Mouse (Mus musculus): ENCODE measurements around the gene Kctd21. TPM values are rescaled to one million over a fixed set of nuclear protein-coding genes. Genes with fewer than 3 reads are reported as not detected.

The Kctd21 gene
- polyA plus RNA-seq, 1 experiment from 2014 or later = 6.7 TPM

DNA sequence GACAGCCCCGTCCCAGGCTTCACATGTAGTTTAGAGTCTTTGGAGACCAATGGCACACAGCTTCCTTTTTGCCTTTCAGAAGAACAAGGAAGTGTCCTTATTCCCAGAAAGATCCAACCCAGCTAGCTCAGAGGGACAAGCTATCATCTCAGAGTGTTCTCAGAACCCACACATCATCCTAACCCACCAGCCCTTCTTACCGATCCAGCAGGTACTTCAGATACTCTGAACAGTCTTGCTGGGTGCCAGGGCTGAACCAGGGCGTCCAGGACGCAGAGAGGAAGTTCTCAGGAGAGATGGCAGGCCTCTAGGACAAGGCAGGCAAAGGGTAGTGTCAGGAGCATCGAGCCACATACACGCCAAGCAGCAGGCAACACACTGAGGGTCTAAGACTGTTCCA is 19.3 kb upstream of the Kctd21 start:
- no peak for ATAC-seq
- Histone ChIP-seq H3K4me2 (ENCODE audit: low read length) (no peak overlapping the region), H3K4me1 (ENCODE audit: control insufficient read depth, insufficient read depth, low read length) (no peaks in the 10 kb centered on the region), H3K9ac (ENCODE audit: low read depth, low read length) (no peak overlapping the region), H3K9me3 (replicated peaks; ENCODE audit: control insufficient read depth, low read length, poor library complexity, severe bottlenecking) (no peaks in the 10 kb centered on the region), H3K4me3 (ENCODE audit: low read depth, low read length) (no peak overlapping the region), H3K27me3 (ENCODE audit: control insufficient read depth, insufficient read depth, low read depth, low read length) (no peaks in the 10 kb centered on the region), H3K27ac (ENCODE audit: low read length) (no peak overlapping the region), H3K36me3 (ENCODE audit: control insufficient read depth, insufficient read depth, low read length) (peaks cover 30% of the 10 kb centered on the region)
- WGBS = 88% methylated on average over 6 of the region's 6 CpGs

DNA sequence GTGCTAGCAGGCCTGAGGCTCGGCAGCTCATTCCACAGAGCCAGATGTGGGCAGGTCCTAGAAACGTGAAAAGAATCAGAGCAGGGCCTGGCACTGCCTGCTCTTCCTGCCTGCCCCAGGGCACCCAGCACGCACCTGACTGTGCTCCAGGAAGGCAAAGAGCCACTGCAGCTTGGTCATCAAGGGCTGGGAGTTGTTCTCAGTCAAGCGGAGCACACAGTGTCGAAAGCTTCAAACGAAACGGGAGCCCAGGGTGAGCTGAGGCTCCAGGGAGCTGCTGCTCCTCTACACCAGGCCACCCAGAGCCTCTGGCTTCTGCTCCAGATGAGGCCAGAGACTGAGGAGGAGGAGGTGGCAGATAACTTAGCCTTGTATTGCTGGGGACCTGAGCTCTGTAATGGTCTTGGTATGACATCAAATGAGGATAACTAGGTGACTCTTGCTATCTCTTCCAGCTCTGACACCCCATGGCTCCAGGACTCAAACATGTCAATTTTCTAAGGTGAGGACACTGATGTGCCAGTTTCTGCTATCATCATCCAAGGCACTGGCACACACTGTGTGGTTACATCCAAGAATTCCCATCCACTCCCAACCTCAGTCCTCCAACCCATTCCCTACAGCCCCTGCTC is 18.6 kb upstream of the Kctd21 start:
- ATAC-seq = no peak
- Histone ChIP-seq H3K4me1 (ENCODE audit: control insufficient read depth, insufficient read depth, low read length) (no peaks in the 10 kb centered on the region), H3K27me3 (ENCODE audit: control insufficient read depth, insufficient read depth, low read depth, low read length) (no peaks in the 10 kb centered on the region), H3K27ac (ENCODE audit: low read length) (no peak overlapping the region), H3K9ac (ENCODE audit: low read depth, low read length) (no peak overlapping the region), H3K36me3 (ENCODE audit: control insufficient read depth, insufficient read depth, low read length) (peaks cover 27% of the 10 kb centered on the region), H3K4me2 (ENCODE audit: low read length) (no peak overlapping the region), H3K9me3 (replicated peaks; ENCODE audit: control insufficient read depth, low read length, poor library complexity, severe bottlenecking) (no peaks in the 10 kb centered on the region), H3K4me3 (ENCODE audit: low read depth, low read length) (no peak overlapping the region)
- WGBS = 81% methylated on average over 7 of the region's 7 CpGs

- H3K4me1 ChIP-seq (ENCODE audit: control insufficient read depth, insufficient read depth, low read length) = no peaks in the 10 kb centered on the region
- H3K9me3 ChIP-seq (replicated peaks; ENCODE audit: control insufficient read depth, low read length, poor library complexity, severe bottlenecking) = no peaks in the 10 kb centered on the region
- 84% methylated on average over 5 of the region's 5 CpGs for WGBS
- no peak overlapping the region for H3K4me3 ChIP-seq (ENCODE audit: low read depth, low read length)
- H3K27ac ChIP-seq (ENCODE audit: low read length) = no peak overlapping the region
- H3K9ac ChIP-seq (ENCODE audit: low read depth, low read length) = no peak overlapping the region
- no peak for ATAC-seq
- peaks cover 25% of the 10 kb centered on the region for H3K36me3 ChIP-seq (ENCODE audit: control insufficient read depth, insufficient read depth, low read length)
- H3K4me2 ChIP-seq (ENCODE audit: low read length) = no peak overlapping the region
- H3K27me3 ChIP-seq (ENCODE audit: control insufficient read depth, insufficient read depth, low read depth, low read length) = no peaks in the 10 kb centered on the region
These were observed 17.5 kb upstream of the Kctd21 start for GRCm38 (mm10) chr7:97314646-97315045.

DNA sequence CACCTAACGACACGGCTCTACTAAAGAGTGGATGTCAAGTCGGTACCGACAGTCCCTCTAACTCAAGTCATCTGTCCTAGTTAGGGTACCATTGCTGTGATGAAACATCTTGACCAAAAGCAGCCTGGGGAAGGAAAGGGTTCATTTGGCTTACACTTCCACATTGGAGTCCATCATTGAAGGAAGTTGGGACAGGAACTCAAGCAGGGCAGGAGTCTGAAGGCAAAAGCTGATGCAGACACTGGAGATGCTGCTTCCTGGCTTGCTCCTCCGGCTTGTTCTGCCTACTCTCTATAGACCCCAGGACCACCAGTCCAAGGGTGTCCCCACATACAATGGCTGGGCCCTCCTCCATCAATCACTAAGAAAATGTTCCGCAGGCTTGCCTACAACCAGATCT is 16.5 kb upstream of the Kctd21 start:
- peaks cover 21% of the 10 kb centered on the region for H3K36me3 ChIP-seq (ENCODE audit: control insufficient read depth, insufficient read depth, low read length)
- ATAC-seq = no peak
- no peaks in the 10 kb centered on the region for H3K4me1 ChIP-seq (ENCODE audit: control insufficient read depth, insufficient read depth, low read length)
- WGBS = 84% methylated on average over 6 of the region's 6 CpGs
- no peaks in the 10 kb centered on the region for H3K9me3 ChIP-seq (replicated peaks; ENCODE audit: control insufficient read depth, low read length, poor library complexity, severe bottlenecking)
- H3K27me3 ChIP-seq (ENCODE audit: control insufficient read depth, insufficient read depth, low read depth, low read length) = no peaks in the 10 kb centered on the region
- no peak overlapping the region for H3K4me3 ChIP-seq (ENCODE audit: low read depth, low read length)
- H3K4me2 ChIP-seq (ENCODE audit: low read length) = no peak overlapping the region
- H3K27ac ChIP-seq (ENCODE audit: low read length) = no peak overlapping the region
- H3K9ac ChIP-seq (ENCODE audit: low read depth, low read length) = no peak overlapping the region

DNA sequence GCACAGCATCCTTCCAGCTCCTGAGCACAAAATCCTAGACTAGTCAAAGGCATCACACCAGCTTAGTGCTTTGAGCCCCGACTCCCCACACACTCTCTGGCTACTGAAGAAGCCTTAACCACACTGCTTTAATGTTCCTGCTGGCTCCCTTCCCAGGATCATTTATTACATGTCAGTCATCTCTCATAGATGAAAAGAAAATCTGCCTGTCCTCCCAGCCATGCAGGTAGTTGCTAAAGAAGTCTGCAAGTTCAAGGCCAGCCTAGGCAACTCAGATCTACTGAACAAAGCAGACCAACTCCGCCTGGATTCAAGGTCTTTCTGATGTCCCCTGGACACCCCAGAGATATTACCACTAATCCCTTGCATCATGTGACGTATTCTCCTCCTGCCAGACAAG is 14.4 kb upstream of the Kctd21 start:
- Histone ChIP-seq H3K9ac (ENCODE audit: low read depth, low read length) (no peak overlapping the region), H3K27me3 (ENCODE audit: control insufficient read depth, insufficient read depth, low read depth, low read length) (no peaks in the 10 kb centered on the region), H3K4me3 (ENCODE audit: low read depth, low read length) (no peak overlapping the region), H3K27ac (ENCODE audit: low read length) (no peak overlapping the region), H3K4me1 (ENCODE audit: control insufficient read depth, insufficient read depth, low read length) (no peaks in the 10 kb centered on the region), H3K4me2 (ENCODE audit: low read length) (no peak overlapping the region), H3K36me3 (ENCODE audit: control insufficient read depth, insufficient read depth, low read length) (peaks cover 7% of the 10 kb centered on the region), H3K9me3 (replicated peaks; ENCODE audit: control insufficient read depth, low read length, poor library complexity, severe bottlenecking) (no peaks in the 10 kb centered on the region)
- ATAC-seq = no peak
- 70% methylated on average over 3 of the region's 3 CpGs for WGBS

GRCm38 (mm10) chr7:97324342-97324741 is 7.8 kb upstream of the Kctd21 start:
- no peak overlapping the region for H3K4me3 ChIP-seq (ENCODE audit: low read depth, low read length)
- no peaks in the 10 kb centered on the region for H3K9me3 ChIP-seq (replicated peaks; ENCODE audit: control insufficient read depth, low read length, poor library complexity, severe bottlenecking)
- H3K9ac ChIP-seq (ENCODE audit: low read depth, low read length) = no peak overlapping the region
- no peak for ATAC-seq
- peaks cover 1% of the 10 kb centered on the region for H3K36me3 ChIP-seq (ENCODE audit: control insufficient read depth, insufficient read depth, low read length)
- H3K27ac ChIP-seq (ENCODE audit: low read length) = no peak overlapping the region
- peaks cover 4% of the 10 kb centered on the region for H3K4me1 ChIP-seq (ENCODE audit: control insufficient read depth, insufficient read depth, low read length)
- no peak overlapping the region for H3K4me2 ChIP-seq (ENCODE audit: low read length)
- H3K27me3 ChIP-seq (ENCODE audit: control insufficient read depth, insufficient read depth, low read depth, low read length) = peaks cover 21% of the 10 kb centered on the region
- WGBS = 92% methylated on average over 8 of the region's 8 CpGs

GRCm38 (mm10) chr7:97325156-97325985 is 6.8 kb upstream of the Kctd21 start:
- Histone ChIP-seq H3K9me3 (replicated peaks; ENCODE audit: control insufficient read depth, low read length, poor library complexity, severe bottlenecking) (no peaks in the 10 kb centered on the region), H3K4me2 (ENCODE audit: low read length) (peak overlapping the region; percentile 44), H3K4me3 (ENCODE audit: low read depth, low read length) (peak overlapping the region; percentile 35), H3K27ac (ENCODE audit: low read length) (no peak overlapping the region), H3K36me3 (ENCODE audit: control insufficient read depth, insufficient read depth, low read length) (no peaks in the 10 kb centered on the region; the same call in 1 of the 2 replicates), H3K27me3 (ENCODE audit: control insufficient read depth, insufficient read depth, low read depth, low read length) (peaks cover 21% of the 10 kb centered on the region), H3K9ac (ENCODE audit: low read depth, low read length) (0 out of 2 replicates have a peak overlapping the region, but pooled peaks have one; percentile 27), H3K4me1 (ENCODE audit: control insufficient read depth, insufficient read depth, low read length) (peaks cover 9% of the 10 kb centered on the region)
- 14% methylated on average over 96 of the region's 96 CpGs for WGBS
- ATAC-seq = peak; percentile 18; the same call in 1 of the 2 replicates

- peaks cover 19% of the 10 kb centered on the region for H3K4me1 ChIP-seq (ENCODE audit: control insufficient read depth, insufficient read depth, low read length)
These were observed 4.8 kb upstream of the Kctd21 start for GRCm38 (mm10) chr7:97327376-97327775.

More at GRCm38 (mm10) chr7:97327376-97327775, 4.8 kb upstream of the Kctd21 start:
- Histone ChIP-seq H3K4me2 (ENCODE audit: low read length) (no peak overlapping the region), H3K27me3 (ENCODE audit: control insufficient read depth, insufficient read depth, low read depth, low read length) (peaks cover 21% of the 10 kb centered on the region), H3K9me3 (replicated peaks; ENCODE audit: control insufficient read depth, low read length, poor library complexity, severe bottlenecking) (no peaks in the 10 kb centered on the region), H3K27ac (ENCODE audit: low read length) (no peak overlapping the region), H3K36me3 (ENCODE audit: control insufficient read depth, insufficient read depth, low read length) (no peaks in the 10 kb centered on the region), H3K4me3 (ENCODE audit: low read depth, low read length) (no peak overlapping the region), H3K9ac (ENCODE audit: low read depth, low read length) (no peak overlapping the region)
- no peak for ATAC-seq
- 92% methylated on average over 4 of the region's 4 CpGs for WGBS
